Mouse (Mus musculus) ES-E14 (cell line): ENCODE data around the gene Cbarp. TPM values are rescaled to one million over a fixed set of nuclear protein-coding genes. Genes with fewer than 3 reads are reported as not detected.

Source experiments
- DNase-seq: peaks from one replicate; pipeline ENCODE4 v3.0.0-alpha.2; 2013; ENCODE audit warnings: low read depth, low spot score
- H3K27ac ChIP-seq: 2 replicates; pipeline ENCODE4 v1.5.1; 2012; ENCODE audit warnings: low read depth, mild to moderate bottlenecking, low read length, moderate library complexity, mixed read lengths; ENCODE audit not compliant: poor library complexity, insufficient read depth, severe bottlenecking
- H3K36me3 ChIP-seq: 2 replicates; pipeline ENCODE4 v1.6.1; 2012; ENCODE audit warnings: mild to moderate bottlenecking, low read length, moderate library complexity, mixed read lengths; ENCODE audit not compliant: control insufficient read depth, poor library complexity, insufficient read depth, severe bottlenecking
- H3K4me1 ChIP-seq, 2 experiments: fragments of 150-350 bp in 1 of 2; sonication (generic) in 1 of 2; 2 replicates each; pipeline ENCODE4 v1.6.1; 2012; ENCODE audit warnings: low read length in 2 of 2, mild to moderate bottlenecking in 1 of 2, mixed read lengths in 1 of 2; ENCODE audit not compliant: control insufficient read depth in 2 of 2, insufficient read depth in 2 of 2, poor library complexity in 1 of 2
- H3K4me3 ChIP-seq, 2 experiments: fragments of 150-350 bp in 1 of 2; sonication (generic) in 1 of 2; 2 replicates each; pipeline ENCODE4 v1.5.1; 2012; ENCODE audit warnings: low read length in 2 of 2, low read depth in 1 of 2, mild to moderate bottlenecking in 1 of 2, mixed read lengths in 1 of 2; ENCODE audit not compliant: insufficient read depth in 1 of 2, poor library complexity in 1 of 2, severe bottlenecking in 1 of 2
- H3K9ac ChIP-seq: 2 replicates; pipeline ENCODE4 v1.6.1; 2012; ENCODE audit warnings: low read depth, mild to moderate bottlenecking, low read length, mixed read lengths; ENCODE audit not compliant: poor library complexity, insufficient read depth, severe bottlenecking
- H3K9me3 ChIP-seq: fragments of 150-350 bp; sonication (generic); 2 replicates; pipeline ENCODE4 v1.6.1; 2012; ENCODE audit warnings: low read depth, mild to moderate bottlenecking, low read length; ENCODE audit not compliant: control insufficient read depth, insufficient read depth
- CHD2 ChIP-seq: IDR thresholded peaks from 2 replicates; pipeline ENCODE4 v1.6.1; 2014; ENCODE audit warnings: mild to moderate bottlenecking, low read depth, low read length, inconsistent platforms
- HCFC1 ChIP-seq: IDR thresholded peaks from 2 replicates; pipeline ENCODE4 v1.6.1; 2012; ENCODE audit warnings: low read length, inconsistent platforms, borderline replicate concordance; ENCODE audit not compliant: insufficient read depth
- MAFK ChIP-seq: IDR thresholded peaks from 2 replicates; pipeline ENCODE4 v1.6.1; 2014; ENCODE audit warnings: mild to moderate bottlenecking, low read depth, low read length, inconsistent platforms; ENCODE audit not compliant: insufficient read depth
- ZC3H11A ChIP-seq: IDR thresholded peaks from 2 replicates; pipeline ENCODE4 v1.6.1; 2012; ENCODE audit warnings: low read depth, mild to moderate bottlenecking, inconsistent platforms, low read length, borderline replicate concordance
- ZNF384 ChIP-seq: IDR thresholded peaks from 2 replicates; pipeline ENCODE4 v1.6.1; 2012; ENCODE audit warnings: low read depth, low read length, inconsistent platforms
- in situ Hi-C, 2 experiments: fragments of 600-800 bp; cut with MboI; formaldehyde crosslinking; loops; one replicate each; pipeline ENCODE4 v1.15.1; 2025; ENCODE audit warnings: low sequenced_read_pairs in 2 of 2, inconsistent platforms in 1 of 2; ENCODE audit not compliant: unreplicated experiment in 2 of 2
- total RNA-seq: library from RNA; depleted of rRNA; stranded (reverse); fragments of 300-350 nt; gene quantifications from 2 replicates; pipeline ENCODE4 v1.2.3, GENCODE M21; 2012

Cbarp gene
- total RNA-seq, 1 experiment, result 20.9 TPM

GRCm38 (mm10) chr10:80147719-80148601 is 7.3 kb upstream of the Cbarp start, which contains the start of gene Midn:
Gene Midn (plus strand): TSS chr10:80148272.
- no peaks in the 10 kb centered on the region for H3K9me3 ChIP-seq
- H3K4me3 ChIP-seq, result peak within 1 kb of the TSS; percentile 80 to 83
- peaks cover 0 to 36% of the 10 kb centered on the region in 2 experiments; a peak in 3 of 4 replicates for H3K4me1 ChIP-seq
- in situ Hi-C loops, result no loop called here
- peak within 1 kb of the TSS; percentile 98 for H3K27ac ChIP-seq
- peak within 1 kb of the TSS; percentile 93 for H3K9ac ChIP-seq
- peak; percentile 67; the same call in 1 of the 2 replicates for TF ChIP-seq MAFK
- no peak for TF ChIP-seq ZNF384
- H3K36me3 ChIP-seq, result peaks cover 46% of the 10 kb centered on the region
- no peak for DNase-seq

GRCm38 (mm10) chr10:80147146-80147718 is 6.6 kb upstream of the Cbarp start:
- Histone ChIP-seq H3K9me3 (no peaks in the 10 kb centered on the region), H3K9ac (no peak overlapping the region), H3K36me3 (peaks cover 43% of the 10 kb centered on the region), H3K27ac (peak overlapping the region; percentile 98), H3K4me1 (peaks cover 0 to 30% of the 10 kb centered on the region in 2 experiments; a peak in 3 of 4 replicates), H3K4me3 (peak overlapping the region in 1 of 2 experiments; percentile 80; a peak in 1 of 4 replicates)
- TF ChIP-seq CHD2, result no peak
- TF ChIP-seq ZNF384, result no peak
- TF ChIP-seq MAFK, result no peak
- no peak for TF ChIP-seq HCFC1
- TF ChIP-seq ZC3H11A, result no peak
- no peak for DNase-seq
- in situ Hi-C loops, result no loop called here

- no peak for TF ChIP-seq CHD2
- no peak for TF ChIP-seq ZC3H11A
- TF ChIP-seq MAFK, result no peak
- no peak for TF ChIP-seq HCFC1
- TF ChIP-seq ZNF384, result no peak
- H3K4me3 ChIP-seq, result no peak overlapping the region
- H3K27ac ChIP-seq, result peak overlapping the region; percentile 98; the same call in 1 of the 2 replicates
- H3K36me3 ChIP-seq, result peaks cover 37% of the 10 kb centered on the region
- in situ Hi-C loops, result no loop called here
- H3K9me3 ChIP-seq, result no peaks in the 10 kb centered on the region
- peaks cover 0 to 26% of the 10 kb centered on the region in 2 experiments; a peak in 3 of 4 replicates for H3K4me1 ChIP-seq
- DNase-seq, result no peak
- no peak overlapping the region for H3K9ac ChIP-seq
Observed at GRCm38 (mm10) chr10:80146568-80147011, 6.0 kb upstream of the Cbarp start.

- Histone ChIP-seq H3K36me3 (peaks cover 31% of the 10 kb centered on the region), H3K4me3 (no peak overlapping the region), H3K4me1 (peaks cover 0 to 26% of the 10 kb centered on the region in 2 experiments; a peak in 3 of 4 replicates), H3K27ac (no peak overlapping the region), H3K9me3 (no peaks in the 10 kb centered on the region), H3K9ac (no peak overlapping the region)
- in situ Hi-C loops, result no loop called here
- DNase-seq, result no peak
- TF ChIP-seq CHD2 (no peak), HCFC1 (no peak), ZNF384 (no peak), MAFK (no peak), ZC3H11A (no peak)
Observed at GRCm38 (mm10) chr10:80145896-80146295, 5.3 kb upstream of the Cbarp start.
